Mouse (Mus musculus) midbrain, embryonic 14.5 days (tissue): ENCODE measurements around the gene Cwc25. TPM values are rescaled to one million over a fixed set of nuclear protein-coding genes. Genes with fewer than 3 reads are reported as not detected.
"Not testable (repeated sequence)": the region's sequence is repeated elsewhere in the genome, so short reads cannot be mapped to it uniquely, and the experiment has no call there.

ENCODE experiments used
- ATAC-seq: fragments of 200-750 bp; cut with Nextera tagmentation; 2 replicates; pipeline ENCODE4 v1.8.0; 2017; ENCODE audit warnings: moderate number of reproducible peaks, moderate library complexity; ENCODE audit not compliant: low FRiP score, low TSS enrichment
- DNase-seq: peaks from one replicate; pipeline ENCODE4 v3.0.0-alpha.2; 2015
- H3K27ac ChIP-seq: fragments of 300-500 bp; sonication (generic); replicated peaks from 2 replicates; pipeline ENCODE4 v1.5.1; 2014; ENCODE audit warnings: mild to moderate bottlenecking, low read depth, low read length, moderate library complexity
- H3K27me3 ChIP-seq: fragments of 300-500 bp; sonication (generic); 2 replicates; pipeline ENCODE4 v1.6.1; 2014; ENCODE audit warnings: low read length, control low read depth, mixed read lengths; ENCODE audit not compliant: control insufficient read depth, insufficient read depth
- H3K36me3 ChIP-seq: fragments of 300-500 bp; sonication (generic); 2 replicates; pipeline ENCODE4 v1.6.1; 2014; ENCODE audit warnings: low read length, control low read depth; ENCODE audit not compliant: control insufficient read depth, insufficient read depth
- H3K4me1 ChIP-seq: fragments of 300-500 bp; sonication (generic); 2 replicates; pipeline ENCODE4 v1.6.1; 2014; ENCODE audit warnings: mild to moderate bottlenecking, antibody characterized with exemption, low read length, control low read depth; ENCODE audit not compliant: control insufficient read depth, insufficient read depth
- H3K4me2 ChIP-seq: fragments of 300-500 bp; sonication (generic); 2 replicates; pipeline ENCODE4 v1.6.1; 2014; ENCODE audit warnings: mild to moderate bottlenecking, low read length, moderate library complexity
- H3K4me3 ChIP-seq: fragments of 300-500 bp; sonication (generic); replicated peaks from 2 replicates; pipeline ENCODE4 v1.5.1; 2014; ENCODE audit warnings: low read depth, low read length
- H3K9ac ChIP-seq: fragments of 300-500 bp; sonication (generic); replicated peaks from 2 replicates; pipeline ENCODE4 v1.6.1; 2014; ENCODE audit warnings: mild to moderate bottlenecking, low read length, moderate library complexity
- H3K9me3 ChIP-seq: fragments of 300-500 bp; sonication (generic); 2 replicates; pipeline ENCODE4 v1.6.1; 2016; ENCODE audit warnings: low read length, control low read depth, mixed read lengths; ENCODE audit not compliant: control insufficient read depth
- WGBS: fragments of 180-500 bp; shearing (Covaris S2); extraction: QIAGEN DNeasy Blood & Tissue Kit; methylation state at CpG from one replicate; pipeline ENCODE4 v1.1.7; 2014; 5-methylcytosine and 5-hydroxymethylcytosine counted together
- polyA plus RNA-seq: library from polyadenylated mRNA; unstranded; fragments of >200 nt; fragmentation: Nextera tagmentation; extraction: Ambion mirVana; gene quantifications from 2 replicates; pipeline ENCODE4 v1.2.1, GENCODE M21; 2014

The Cwc25 gene
- polyA plus RNA-seq, 1 experiment from 2014 or later: 13.2 TPM

GRCm38 (mm10) chr11:97736645-97737044 is 29.7 kb downstream of the Cwc25 start:
- Histone ChIP-seq H3K27ac (no peak overlapping the region), H3K4me2 (no peak overlapping the region), H3K27me3 (no peaks in the 10 kb centered on the region), H3K36me3 (peaks cover 7% of the 10 kb centered on the region), H3K9ac (no peak overlapping the region), H3K4me1 (no peaks in the 10 kb centered on the region), H3K4me3 (no peak overlapping the region), H3K9me3 (no peaks in the 10 kb centered on the region)
- DNase-seq: no peak
- WGBS: 92% methylated on average over 5 of the region's 5 CpGs
- ATAC-seq: no peak

GRCm38 (mm10) chr11:97734810-97735209 is 31.5 kb downstream of the Cwc25 start:
- H3K4me1 ChIP-seq, H3K4me3 ChIP-seq, H3K27ac ChIP-seq, DNase-seq, H3K27me3 ChIP-seq, H3K9ac ChIP-seq, ATAC-seq, H3K4me2 ChIP-seq, H3K9me3 ChIP-seq: not testable (repeated sequence)
- WGBS: 93% methylated on average over 5 of the region's 5 CpGs
- H3K36me3 ChIP-seq: peaks cover 23% of the 10 kb centered on the region

GRCm38 (mm10) chr11:97733689-97734088 is 32.7 kb downstream of the Cwc25 start:
- no peak overlapping the region for H3K9ac ChIP-seq
- 73% methylated on average over 10 of the region's 10 CpGs for WGBS
- no peak overlapping the region for H3K27ac ChIP-seq
- DNase-seq (no peak), ATAC-seq (no peak)
- peaks cover 33% of the 10 kb centered on the region for H3K36me3 ChIP-seq
- no peaks in the 10 kb centered on the region for H3K4me1 ChIP-seq
- H3K4me2 ChIP-seq: no peak overlapping the region
- H3K9me3 ChIP-seq: no peaks in the 10 kb centered on the region
- no peaks in the 10 kb centered on the region for H3K27me3 ChIP-seq
- no peak overlapping the region for H3K4me3 ChIP-seq

- Histone ChIP-seq H3K36me3 (peaks cover 81% of the 10 kb centered on the region), H3K4me2 (no peak overlapping the region), H3K27me3 (no peaks in the 10 kb centered on the region), H3K27ac (no peak overlapping the region), H3K4me1 (no peaks in the 10 kb centered on the region), H3K4me3 (no peak overlapping the region), H3K9ac (no peak overlapping the region), H3K9me3 (no peaks in the 10 kb centered on the region)
- WGBS: 94% methylated on average over 7 of the region's 7 CpGs
- ATAC-seq (no peak), DNase-seq (no peak)
Measured at GRCm38 (mm10) chr11:97728730-97729129, 37.6 kb downstream of the Cwc25 start.

- WGBS: 86% methylated on average over 7 of the region's 7 CpGs
- Histone ChIP-seq H3K4me1 (no peaks in the 10 kb centered on the region), H3K4me3 (no peak overlapping the region), H3K36me3 (peaks cover 84% of the 10 kb centered on the region), H3K4me2 (no peak overlapping the region), H3K9ac (no peak overlapping the region), H3K27ac (no peak overlapping the region), H3K27me3 (no peaks in the 10 kb centered on the region), H3K9me3 (no peaks in the 10 kb centered on the region)
- ATAC-seq: no peak
- DNase-seq: no peak
Measured at GRCm38 (mm10) chr11:97728311-97728710, 38.0 kb downstream of the Cwc25 start.

GRCm38 (mm10) chr11:97723709-97724108 is 42.6 kb downstream of the Cwc25 start:
- 94% methylated on average over 7 of the region's 7 CpGs for WGBS
- H3K27ac ChIP-seq: no peak overlapping the region
- H3K4me2 ChIP-seq: no peak overlapping the region
- peaks cover 97% of the 10 kb centered on the region for H3K36me3 ChIP-seq
- DNase-seq (no peak), ATAC-seq (no peak)
- H3K4me3 ChIP-seq: no peak overlapping the region
- H3K4me1 ChIP-seq: no peaks in the 10 kb centered on the region
- H3K27me3 ChIP-seq: no peaks in the 10 kb centered on the region
- peaks cover 4% of the 10 kb centered on the region; the same call in 1 of the 2 replicates for H3K9me3 ChIP-seq
- H3K9ac ChIP-seq: no peak overlapping the region

- Histone ChIP-seq H3K9me3 (peaks cover 4% of the 10 kb centered on the region; the same call in 1 of the 2 replicates), H3K4me1 (no peaks in the 10 kb centered on the region), H3K27ac (no peak overlapping the region), H3K36me3 (peaks cover 97% of the 10 kb centered on the region), H3K27me3 (no peaks in the 10 kb centered on the region), H3K4me3 (no peak overlapping the region), H3K4me2 (no peak overlapping the region), H3K9ac (no peak overlapping the region)
- DNase-seq (no peak), ATAC-seq (no peak)
- WGBS: 96% methylated on average over 4 of the region's 4 CpGs
Measured at GRCm38 (mm10) chr11:97721338-97721737, 45.0 kb downstream of the Cwc25 start.

GRCm38 (mm10) chr11:97719041-97719440 is 47.3 kb downstream of the Cwc25 start:
- H3K4me2 ChIP-seq: no peak overlapping the region
- H3K9ac ChIP-seq: no peak overlapping the region
- ATAC-seq: no peak
- H3K4me1 ChIP-seq: no peaks in the 10 kb centered on the region
- peaks cover 85% of the 10 kb centered on the region for H3K36me3 ChIP-seq
- 92% methylated on average over 4 of the region's 4 CpGs for WGBS
- DNase-seq: no peak
- no peaks in the 10 kb centered on the region for H3K27me3 ChIP-seq
- no peak overlapping the region for H3K27ac ChIP-seq
- peaks cover 4% of the 10 kb centered on the region; the same call in 1 of the 2 replicates for H3K9me3 ChIP-seq
- H3K4me3 ChIP-seq: no peak overlapping the region

GRCm38 (mm10) chr11:97718281-97718860 is 48.0 kb downstream of the Cwc25 start:
- Histone ChIP-seq H3K9ac (no peak overlapping the region), H3K9me3 (peaks cover 4% of the 10 kb centered on the region; the same call in 1 of the 2 replicates), H3K4me1 (no peaks in the 10 kb centered on the region), H3K4me2 (no peak overlapping the region), H3K27ac (no peak overlapping the region), H3K36me3 (peaks cover 85% of the 10 kb centered on the region), H3K27me3 (no peaks in the 10 kb centered on the region), H3K4me3 (no peak overlapping the region)
- ATAC-seq (no peak), DNase-seq (no peak)
- 89% methylated on average over 15 of the region's 15 CpGs for WGBS
